Mouse (Mus musculus): ENCODE results near the gene Gm20388. TPM values are rescaled to one million over a fixed set of nuclear protein-coding genes. Genes with fewer than 3 reads are reported as not detected.
A peak's percentile ranks its signal among the peaks of the same experiment; 100 is the strongest.

Gene Gm20388
- polyA plus RNA-seq, 1 experiment from 2014 or later, result not detected

DNA sequence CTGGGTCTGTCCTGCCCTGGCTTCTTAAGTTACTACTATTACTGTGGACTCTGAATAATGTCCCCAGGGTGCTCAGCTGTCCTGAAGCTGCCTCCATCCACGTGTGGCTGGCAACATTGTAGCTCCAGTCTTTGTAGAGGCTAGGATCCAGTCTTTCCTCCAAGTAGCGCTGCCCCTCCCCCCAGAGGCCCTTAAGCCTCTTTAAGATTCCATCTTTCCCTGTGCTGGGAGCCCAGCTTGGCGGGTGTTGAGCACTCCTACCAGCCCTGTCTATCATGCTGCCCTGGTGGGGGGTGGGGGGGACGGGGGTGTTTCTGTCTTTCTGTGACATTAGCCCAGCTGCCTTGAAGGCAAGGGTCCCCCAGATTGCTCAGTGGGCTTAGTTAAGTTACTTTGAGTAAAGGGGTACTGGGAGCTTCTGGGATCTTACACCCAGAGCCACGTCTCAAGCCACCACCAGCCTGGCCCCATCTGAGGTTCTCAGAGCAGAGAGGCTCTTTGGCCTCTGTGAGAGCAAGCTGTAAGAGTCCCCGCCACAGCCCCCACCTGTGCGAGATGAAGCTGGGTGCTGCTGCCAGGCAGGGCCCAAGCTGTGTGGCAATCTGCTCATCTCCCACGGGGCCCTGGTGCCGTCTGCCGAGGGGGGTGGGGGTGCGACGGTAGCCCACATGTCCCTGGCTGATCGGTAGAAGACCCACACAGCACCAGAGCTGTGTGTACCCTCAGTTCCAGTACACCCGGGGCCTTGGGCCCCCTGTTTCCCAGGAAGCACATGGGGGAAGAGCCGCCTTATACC, 646.7 kb downstream of the Gm20388 start:
- Histone ChIP-seq H3K9ac (peak overlapping the region; percentile 82), H3K27me3 (replicated peaks) (no peaks in the 10 kb centered on the region), H3K27ac (replicated peaks) (peak overlapping the region; percentile 99), H3K36me3 (peaks cover 37% of the 10 kb centered on the region), H3K9me3 (no peaks in the 10 kb centered on the region), H3K4me3 (no peak overlapping the region), H3K4me1 (peaks cover 100% of the 10 kb centered on the region), H3K4me2 (peak overlapping the region; percentile 64)
- no peak for ATAC-seq (ENCODE audit: extremely low read depth, insufficient number of reproducible peaks, low FRiP score, low TSS enrichment)
- 49% methylated on average over 15 of the region's 15 CpGs for WGBS

DNA sequence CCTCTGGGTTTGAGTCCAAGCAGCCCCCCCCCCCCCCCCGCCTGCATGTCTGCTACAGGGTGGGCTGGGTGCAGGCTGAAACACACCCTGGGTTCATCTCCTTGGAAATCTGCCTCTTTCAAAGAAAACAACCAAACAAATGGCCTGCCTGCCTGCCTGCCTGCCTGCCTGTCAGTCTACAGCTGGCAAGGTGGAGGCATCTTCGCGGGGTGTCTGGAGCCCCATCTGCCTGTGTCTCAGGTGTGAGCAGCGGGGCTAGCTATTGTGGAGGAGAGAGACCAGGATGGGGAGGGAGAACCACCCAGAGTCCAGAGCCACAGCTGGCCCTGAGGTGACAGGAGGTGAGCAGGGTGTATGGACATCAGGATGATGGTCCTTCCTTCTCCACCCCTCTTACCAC, 647.5 kb downstream of the Gm20388 start:
- Histone ChIP-seq H3K9me3 (no peaks in the 10 kb centered on the region), H3K4me3 (no peak overlapping the region), H3K9ac (peak overlapping the region; percentile 82), H3K27me3 (replicated peaks) (no peaks in the 10 kb centered on the region), H3K27ac (replicated peaks) (no peak overlapping the region), H3K4me1 (peaks cover 100% of the 10 kb centered on the region), H3K36me3 (peaks cover 37% of the 10 kb centered on the region), H3K4me2 (no peak overlapping the region)
- WGBS, result 79% methylated on average over 3 of the region's 4 CpGs
- ATAC-seq (ENCODE audit: extremely low read depth, insufficient number of reproducible peaks, low FRiP score, low TSS enrichment), result no peak

DNA sequence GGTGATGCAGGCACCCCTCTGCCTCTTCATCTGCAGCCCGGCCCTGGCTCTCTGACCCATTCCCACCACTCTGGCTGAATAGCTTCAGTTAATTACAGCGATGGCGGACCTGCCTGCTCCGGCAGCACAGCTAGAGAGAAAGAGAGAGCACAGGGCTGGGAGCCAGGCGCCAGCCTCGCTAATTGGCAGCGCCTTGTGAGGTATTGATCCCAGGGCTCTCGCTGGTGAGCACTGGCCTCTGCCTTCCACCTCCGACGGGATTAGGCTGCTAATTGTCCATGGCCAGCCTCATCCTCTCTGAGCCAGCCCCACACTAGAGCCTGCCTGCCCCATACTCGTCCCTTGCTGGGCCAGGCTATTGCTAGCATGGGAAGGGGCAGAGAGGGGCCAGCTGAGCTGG, 649.0 kb downstream of the Gm20388 start:
- no peak for ATAC-seq (ENCODE audit: extremely low read depth, insufficient number of reproducible peaks, low FRiP score, low TSS enrichment)
- Histone ChIP-seq H3K9me3 (no peaks in the 10 kb centered on the region), H3K27ac (replicated peaks) (no peak overlapping the region), H3K9ac (peak overlapping the region; percentile 82), H3K36me3 (peaks cover 24% of the 10 kb centered on the region), H3K4me3 (no peak overlapping the region), H3K4me2 (no peak overlapping the region), H3K27me3 (replicated peaks) (no peaks in the 10 kb centered on the region), H3K4me1 (peaks cover 100% of the 10 kb centered on the region)
- WGBS, result 63% methylated on average over 11 of the region's 11 CpGs

DNA sequence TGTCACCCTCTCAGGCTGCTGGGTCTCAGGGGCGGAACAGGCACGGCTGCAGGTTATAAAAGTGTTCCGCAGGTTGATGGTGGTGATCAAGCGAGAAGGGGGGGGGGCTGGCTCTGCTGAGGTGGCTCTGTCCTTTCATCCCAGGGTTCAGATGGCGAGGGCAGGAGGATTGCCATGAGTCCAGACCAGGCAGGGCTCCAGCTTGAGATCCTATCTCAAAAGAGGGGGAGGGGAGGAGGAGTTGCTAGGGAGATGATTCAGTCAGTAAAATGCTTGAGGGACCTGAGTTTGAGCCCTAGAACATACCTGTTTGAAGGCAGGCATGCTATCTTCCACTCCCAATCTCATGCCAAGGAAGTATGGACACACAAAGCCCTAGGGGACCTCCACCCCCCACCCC, 649.9 kb downstream of the Gm20388 start:
- 77% methylated on average over 5 of the region's 5 CpGs for WGBS

DNA sequence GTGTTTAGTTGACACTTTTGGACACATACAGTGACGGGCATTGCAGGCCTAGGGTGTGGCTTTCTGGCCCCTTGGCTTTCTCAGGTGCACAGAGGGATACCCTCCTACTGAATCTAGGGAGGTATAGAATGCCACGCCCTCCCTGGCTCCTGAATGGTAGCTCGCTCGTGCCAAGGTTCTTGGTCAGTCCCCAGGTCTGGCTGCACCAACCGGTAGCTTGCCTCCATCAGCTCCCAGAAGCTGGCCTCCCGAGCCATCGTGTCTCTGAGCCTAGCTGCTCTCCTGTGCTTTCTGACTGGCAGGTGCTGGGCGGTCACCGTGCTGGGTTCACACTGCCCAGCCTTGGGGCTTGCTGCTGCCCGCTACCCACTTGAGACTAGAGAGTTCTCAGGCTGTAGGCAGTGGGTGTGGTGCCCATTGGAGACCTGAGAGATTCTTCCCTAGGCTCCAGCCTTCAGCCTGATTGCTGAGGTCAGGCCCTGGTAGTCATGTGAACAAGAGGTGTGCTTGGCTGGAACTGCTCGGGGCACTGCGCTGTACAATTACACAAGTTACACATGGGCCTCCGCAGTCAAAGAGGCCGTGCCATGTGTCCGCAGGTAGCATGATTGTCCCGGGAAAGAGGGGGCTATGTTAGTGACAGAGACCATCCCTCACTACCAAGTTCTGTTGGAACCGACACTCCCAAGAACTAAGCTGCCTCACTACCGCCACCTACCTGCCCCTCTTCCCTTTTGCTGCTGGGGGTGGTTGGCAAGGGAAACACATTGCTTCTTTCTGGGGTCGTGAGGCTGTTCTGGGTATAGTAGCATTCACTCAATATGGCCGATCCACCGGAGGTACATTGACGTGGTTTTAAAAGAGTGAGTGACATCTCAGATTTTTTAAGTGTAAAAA, 651.1 kb downstream of the Gm20388 start:
- ATAC-seq (ENCODE audit: extremely low read depth, insufficient number of reproducible peaks, low FRiP score, low TSS enrichment), result no peak
- 72% methylated on average over 22 of the region's 22 CpGs for WGBS
- Histone ChIP-seq H3K36me3 (peaks cover 33% of the 10 kb centered on the region), H3K4me2 (no peak overlapping the region), H3K27me3 (replicated peaks) (no peaks in the 10 kb centered on the region), H3K4me3 (no peak overlapping the region), H3K9me3 (no peaks in the 10 kb centered on the region), H3K27ac (replicated peaks) (peak overlapping the region; percentile 98), H3K9ac (peak overlapping the region; percentile 75), H3K4me1 (peaks cover 99% of the 10 kb centered on the region)

More for the DNA sequence above, 649.9 kb downstream of the Gm20388 start:
- ATAC-seq (ENCODE audit: extremely low read depth, insufficient number of reproducible peaks, low FRiP score, low TSS enrichment), result no peak
- Histone ChIP-seq H3K9ac (0 out of 2 replicates have a peak overlapping the region, but pooled peaks have one; percentile 82), H3K4me3 (no peak overlapping the region), H3K27ac (replicated peaks) (no peak overlapping the region), H3K9me3 (no peaks in the 10 kb centered on the region), H3K36me3 (peaks cover 25% of the 10 kb centered on the region), H3K4me2 (no peak overlapping the region), H3K4me1 (peaks cover 100% of the 10 kb centered on the region), H3K27me3 (replicated peaks) (no peaks in the 10 kb centered on the region)

DNA sequence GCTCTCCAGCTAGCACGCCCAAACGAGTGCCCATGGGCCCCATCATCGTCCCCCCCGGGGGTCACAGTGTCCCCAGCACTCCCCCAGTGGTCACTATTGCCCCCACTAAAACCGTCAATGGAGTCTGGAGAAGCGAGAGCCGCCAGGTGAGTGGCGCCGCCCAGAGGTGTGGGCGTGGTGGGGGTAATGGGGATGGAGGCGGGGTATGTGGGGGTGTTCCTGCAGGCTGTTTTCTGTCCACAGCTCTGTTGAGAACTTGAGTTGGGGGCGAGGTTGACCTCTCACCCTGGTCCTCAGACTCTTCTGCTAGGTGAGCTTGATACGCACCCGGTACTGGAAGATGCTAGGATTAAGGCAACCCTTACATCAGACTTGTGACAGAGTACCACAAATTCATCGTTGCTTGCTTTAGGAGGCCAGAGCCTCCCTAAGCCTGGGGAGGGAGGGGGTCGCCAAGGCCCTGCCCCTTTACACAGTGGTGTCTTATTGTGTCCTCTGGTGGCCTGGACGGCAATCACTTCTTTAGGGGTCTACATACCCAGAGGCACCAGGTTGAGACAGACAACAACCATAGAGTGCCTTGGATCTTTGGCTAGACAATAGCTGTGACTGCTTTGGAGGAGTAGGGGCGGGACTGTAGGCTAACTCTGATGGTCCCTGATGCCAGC, 652.2 kb downstream of the Gm20388 start:
- Histone ChIP-seq H3K9me3 (no peaks in the 10 kb centered on the region), H3K4me1 (peaks cover 90% of the 10 kb centered on the region), H3K4me2 (peak overlapping the region; percentile 57), H3K36me3 (peaks cover 44% of the 10 kb centered on the region), H3K9ac (peak overlapping the region; percentile 75), H3K27me3 (replicated peaks) (no peaks in the 10 kb centered on the region), H3K4me3 (no peak overlapping the region), H3K27ac (replicated peaks) (peak overlapping the region; percentile 98)
- ATAC-seq (ENCODE audit: extremely low read depth, insufficient number of reproducible peaks, low FRiP score, low TSS enrichment), result no peak
- 75% methylated on average over 18 of the region's 18 CpGs for WGBS

DNA sequence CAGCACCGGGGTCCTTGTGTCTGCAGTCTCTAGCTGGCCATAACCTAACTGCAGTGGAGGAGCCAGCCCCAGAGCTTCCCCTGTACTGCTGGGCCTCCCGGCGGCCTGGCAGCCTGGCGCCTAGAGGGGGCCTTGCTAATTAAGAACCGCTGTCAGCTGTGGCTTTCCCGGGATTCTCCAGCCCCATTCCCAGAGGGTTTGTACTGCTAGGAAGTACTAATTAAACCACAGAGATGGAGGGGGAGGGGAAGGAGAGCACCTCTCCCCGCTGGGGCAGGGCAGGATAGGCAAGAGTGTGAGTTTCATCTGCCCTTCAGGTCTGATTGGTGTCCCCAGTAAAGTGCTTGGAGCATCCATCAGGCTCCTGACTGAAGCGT, 652.7 kb downstream of the Gm20388 start:
- H3K4me1 ChIP-seq, result peaks cover 85% of the 10 kb centered on the region
- H3K9me3 ChIP-seq, result no peaks in the 10 kb centered on the region
- peak overlapping the region; percentile 98 for H3K27ac ChIP-seq (replicated peaks)
- WGBS, result 9% methylated on average over 8 of the region's 8 CpGs
- H3K36me3 ChIP-seq, result peaks cover 49% of the 10 kb centered on the region
- H3K4me3 ChIP-seq, result peak overlapping the region; percentile 19; the same call in 1 of the 2 replicates
- peak overlapping the region; percentile 75 for H3K9ac ChIP-seq
- peak overlapping the region; percentile 57 for H3K4me2 ChIP-seq
- ATAC-seq (ENCODE audit: extremely low read depth, insufficient number of reproducible peaks, low FRiP score, low TSS enrichment), result no peak
- no peaks in the 10 kb centered on the region for H3K27me3 ChIP-seq (replicated peaks)

DNA sequence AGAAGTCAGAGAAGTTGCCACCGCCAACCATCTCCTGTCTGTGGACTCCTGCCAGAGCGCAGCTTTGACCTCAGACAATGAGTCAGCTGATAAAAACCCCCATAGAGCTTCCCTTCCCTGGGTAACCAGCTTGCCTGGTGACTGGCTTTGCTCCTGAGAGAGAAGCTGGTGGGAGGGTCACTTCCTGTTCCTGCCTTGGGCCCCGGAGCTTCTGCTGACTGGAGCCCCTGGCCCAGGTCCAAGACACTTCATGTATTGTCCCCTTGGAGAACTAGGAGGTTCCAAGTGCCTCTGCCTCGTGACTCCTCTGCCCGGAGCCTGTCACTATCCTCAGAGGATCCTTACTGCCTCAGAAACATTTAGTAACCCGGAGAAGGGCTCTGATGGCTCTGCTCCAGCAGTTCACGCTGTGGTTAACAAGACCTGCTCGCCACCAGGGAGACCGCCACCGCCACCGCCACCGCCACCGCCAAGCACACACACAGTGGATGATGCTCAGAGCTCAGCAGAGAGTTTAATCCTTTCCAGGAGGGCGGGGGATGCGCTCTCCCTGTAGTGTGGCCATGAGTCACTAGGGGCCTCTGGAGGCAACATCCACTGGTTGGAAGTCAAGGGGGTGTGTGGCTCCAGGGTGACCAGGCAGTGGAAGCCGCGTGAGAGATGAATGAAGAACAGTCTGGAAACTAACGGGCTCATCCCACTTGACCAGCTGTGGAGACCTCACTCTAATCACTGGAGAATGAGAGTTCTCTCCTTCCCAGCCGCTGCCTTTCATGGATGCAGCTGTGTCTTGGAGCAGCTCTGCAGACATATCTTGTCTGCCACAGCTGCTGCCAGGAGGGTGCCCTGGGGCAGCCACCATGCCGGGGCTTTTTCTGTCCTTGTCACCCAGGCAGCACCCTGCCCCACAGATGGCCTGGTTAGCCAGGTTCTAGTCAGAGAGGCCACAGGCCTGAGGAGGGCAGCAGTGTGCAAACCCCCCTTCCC, 653.5 kb downstream of the Gm20388 start:
- Histone ChIP-seq H3K9ac (peak overlapping the region; percentile 75), H3K27ac (replicated peaks) (peak overlapping the region; percentile 98), H3K36me3 (peaks cover 50% of the 10 kb centered on the region), H3K4me3 (peak overlapping the region; percentile 19), H3K4me2 (peak overlapping the region; percentile 57), H3K4me1 (peaks cover 77% of the 10 kb centered on the region), H3K27me3 (replicated peaks) (no peaks in the 10 kb centered on the region), H3K9me3 (no peaks in the 10 kb centered on the region)
- WGBS, result 15% methylated on average over 20 of the region's 20 CpGs
- ATAC-seq (ENCODE audit: extremely low read depth, insufficient number of reproducible peaks, low FRiP score, low TSS enrichment), result peak; percentile 58

DNA sequence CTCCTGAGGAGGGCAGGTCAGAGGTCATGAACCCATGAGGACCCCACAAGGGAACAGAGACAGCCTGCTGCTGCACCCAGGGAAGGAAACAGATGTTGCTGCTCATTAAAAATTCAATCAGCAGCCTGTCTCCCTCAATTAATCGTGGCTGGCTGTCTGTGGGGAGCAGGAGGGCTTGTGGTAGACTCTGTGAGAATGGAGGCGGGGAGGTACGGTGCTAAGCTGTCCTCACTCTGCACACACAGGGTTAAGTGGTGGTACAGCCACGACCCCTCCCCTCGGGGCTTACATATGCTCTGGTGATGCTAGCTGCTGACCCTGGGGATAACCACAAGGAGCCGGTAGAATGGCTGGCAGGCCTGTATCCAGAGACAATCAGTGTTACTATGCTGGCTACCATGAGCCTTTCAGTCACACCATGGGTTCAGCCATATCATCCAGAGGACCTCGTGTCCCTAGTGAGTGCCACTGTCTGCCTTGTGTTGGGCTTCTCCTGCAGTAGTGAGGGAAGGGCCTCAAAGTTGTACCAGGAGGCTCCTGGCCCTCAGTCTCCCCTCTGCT, 654.6 kb downstream of the Gm20388 start:
- Histone ChIP-seq H3K27me3 (replicated peaks) (no peaks in the 10 kb centered on the region), H3K4me3 (no peak overlapping the region), H3K4me1 (peaks cover 75% of the 10 kb centered on the region), H3K27ac (replicated peaks) (peak overlapping the region; percentile 98), H3K36me3 (peaks cover 56% of the 10 kb centered on the region), H3K9ac (peak overlapping the region; percentile 5), H3K9me3 (no peaks in the 10 kb centered on the region), H3K4me2 (no peak overlapping the region)
- 40% methylated on average over 7 of the region's 7 CpGs for WGBS
- ATAC-seq (ENCODE audit: extremely low read depth, insufficient number of reproducible peaks, low FRiP score, low TSS enrichment), result no peak

DNA sequence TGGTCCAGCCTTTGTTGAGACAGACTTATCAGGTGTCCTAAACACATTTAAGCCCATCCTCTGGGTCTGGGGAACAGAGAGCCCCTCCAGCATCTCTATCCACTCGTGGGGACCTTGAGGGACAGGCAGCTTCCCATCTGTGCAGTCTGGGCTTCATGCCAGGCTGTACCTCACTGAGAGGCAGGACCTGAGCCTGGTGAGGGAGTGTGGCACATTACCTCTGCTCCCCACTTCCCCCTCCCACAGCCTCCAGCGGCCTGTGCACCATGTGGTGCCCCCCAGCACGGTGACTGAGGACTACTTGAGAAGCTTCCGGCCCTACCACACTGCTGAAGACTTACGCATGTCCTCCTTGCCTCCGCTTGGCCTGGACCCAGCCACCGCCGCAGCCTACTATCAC, 656.0 kb downstream of the Gm20388 start:
- 88% methylated on average over 8 of the region's 8 CpGs for WGBS
- H3K4me1 ChIP-seq, result peaks cover 66% of the 10 kb centered on the region
- ATAC-seq (ENCODE audit: extremely low read depth, insufficient number of reproducible peaks, low FRiP score, low TSS enrichment), result no peak
- H3K4me2 ChIP-seq, result no peak overlapping the region
- no peak overlapping the region for H3K27ac ChIP-seq (replicated peaks)
- H3K36me3 ChIP-seq, result peaks cover 69% of the 10 kb centered on the region
- peak overlapping the region; percentile 2; the same call in 1 of the 2 replicates for H3K9ac ChIP-seq
- no peaks in the 10 kb centered on the region for H3K27me3 ChIP-seq (replicated peaks)
- no peaks in the 10 kb centered on the region for H3K9me3 ChIP-seq
- no peak overlapping the region for H3K4me3 ChIP-seq

All from heart, embryonic 13.5 days (tissue).